Mouse (Mus musculus): ENCODE data around the gene Dock1. TPM values are rescaled to one million over a fixed set of nuclear protein-coding genes. Genes with fewer than 3 reads are reported as not detected.

Gene Dock1
- total RNA-seq (2023) = 10 to 100 TPM; 26.6 to 30.7 TPM

GRCm38 (mm10) chr7:134670312-134671002, at the start of gene Dock1:
Gene Dock1 (plus strand): TSS chr7:134670654.

GRCm38 (mm10) chr7:134937927-134938609, 267.6 kb downstream of the Dock1 start, which contains the start of gene Fam196a:
Gene Fam196a (minus strand): TSS chr7:134938430.

Measured in neutrophil, adult 83 days (primary cell).